Mouse (Mus musculus) spleen, adult 2 months (tissue): ENCODE results near the gene Scube1. TPM values are rescaled to one million over a fixed set of nuclear protein-coding genes. Genes with fewer than 3 reads are reported as not detected.

Experiments used
- DNase-seq, 2 experiments: peaks; one replicate each; pipeline versions ENCODE4 v3.0.0 to v3.0.0-alpha.2; 2012 to 2021; ENCODE audit warnings: low spot score in 2 of 2, low read depth in 1 of 2
- H3K27ac ChIP-seq: fragments of 200-500 bp; 2 replicates; pipeline ENCODE4 v1.5.1; 2012; ENCODE audit warnings: low read length, inconsistent platforms; ENCODE audit not compliant: insufficient read depth
- H3K27me3 ChIP-seq: fragments of 200-500 bp; 2 replicates; pipeline ENCODE4 v1.6.1; 2012; ENCODE audit warnings: mild to moderate bottlenecking, moderate library complexity, low read length, inconsistent platforms; ENCODE audit not compliant: control insufficient read depth, insufficient read depth
- H3K36me3 ChIP-seq: fragments of 200-500 bp; 2 replicates; pipeline ENCODE4 v1.6.1; 2012; ENCODE audit warnings: mild to moderate bottlenecking, low read length, inconsistent platforms; ENCODE audit not compliant: control insufficient read depth, insufficient read depth
- H3K4me1 ChIP-seq: fragments of 200-500 bp; 2 replicates; pipeline ENCODE4 v1.6.1; 2011; ENCODE audit warnings: inconsistent platforms; ENCODE audit not compliant: control insufficient read depth, insufficient read depth, insufficient read length
- H3K4me3 ChIP-seq: fragments of 200-500 bp; 2 replicates; pipeline ENCODE4 v1.5.1; 2011; ENCODE audit warnings: mild to moderate bottlenecking, inconsistent platforms; ENCODE audit not compliant: insufficient read depth, insufficient read length; ENCODE audit errors: extremely low read depth
- CTCF ChIP-seq: fragments of 200-500 bp; IDR thresholded peaks from 2 replicates; pipeline ENCODE4 v1.5.1; 2011; ENCODE audit warnings: mild to moderate bottlenecking, inconsistent platforms; ENCODE audit not compliant: insufficient read depth, insufficient read length, insufficient replicate concordance; ENCODE audit errors: extremely low read depth
- POLR2A ChIP-seq: fragments of 200-500 bp; IDR thresholded peaks from 2 replicates; pipeline ENCODE4 v1.6.1; 2011; ENCODE audit warnings: low read depth, low read length, inconsistent platforms
- WGBS: fragments of 180-500 bp; shearing (Covaris S2); methylation state at CpG from one replicate; pipeline ENCODE4 v1.1.7; 2018; 5-methylcytosine and 5-hydroxymethylcytosine counted together
- polyA plus RNA-seq: library from polyadenylated mRNA; depleted of rRNA; stranded (reverse); fragments of >200 nt; gene quantifications from 2 replicates; pipeline ENCODE4 v1.2.3, GENCODE M21; 2012

Gene Scube1
- polyA plus RNA-seq, 1 experiment = 8.8 TPM

- peak; percentile 41; the same call in 1 of the 2 replicates for TF ChIP-seq CTCF
- TF ChIP-seq POLR2A = no peak
- no peak overlapping the region for H3K4me3 ChIP-seq
- DNase-seq = peak in 1 of 2 experiments; percentile 38
- H3K27ac ChIP-seq = no peak overlapping the region
- no peaks in the 10 kb centered on the region for H3K4me1 ChIP-seq
- no peaks in the 10 kb centered on the region for H3K27me3 ChIP-seq
- H3K36me3 ChIP-seq = peaks cover 16% of the 10 kb centered on the region
- WGBS = 83% methylated on average over 8 of the region's 8 CpGs
Measured at GRCm38 (mm10) chr15:83583419-83584156, 141.2 kb downstream of the Scube1 start.

- Histone ChIP-seq H3K36me3 (peaks cover 16% of the 10 kb centered on the region), H3K4me3 (no peak overlapping the region), H3K27ac (no peak overlapping the region), H3K27me3 (no peaks in the 10 kb centered on the region), H3K4me1 (no peaks in the 10 kb centered on the region)
- TF ChIP-seq CTCF = no peak
- TF ChIP-seq POLR2A = no peak
- WGBS = 93% methylated on average over 4 of the region's 4 CpGs
- DNase-seq = no peak
Measured at GRCm38 (mm10) chr15:83582931-83583330, 141.9 kb downstream of the Scube1 start.

GRCm38 (mm10) chr15:83576651-83577050, 148.2 kb downstream of the Scube1 start:
- WGBS = 94% methylated on average over 9 of the region's 9 CpGs
- Histone ChIP-seq H3K4me1 (no peaks in the 10 kb centered on the region), H3K4me3 (no peak overlapping the region), H3K27me3 (no peaks in the 10 kb centered on the region), H3K27ac (no peak overlapping the region), H3K36me3 (peaks cover 39% of the 10 kb centered on the region)
- DNase-seq = no peak
- no peak for TF ChIP-seq POLR2A
- no peak for TF ChIP-seq CTCF

GRCm38 (mm10) chr15:83575543-83575942, 149.3 kb downstream of the Scube1 start:
- H3K27ac ChIP-seq = no peak overlapping the region
- H3K36me3 ChIP-seq = peaks cover 38% of the 10 kb centered on the region
- no peak for DNase-seq
- no peaks in the 10 kb centered on the region for H3K4me1 ChIP-seq
- TF ChIP-seq POLR2A = no peak
- no peak for TF ChIP-seq CTCF
- WGBS = 93% methylated on average over 8 of the region's 8 CpGs
- no peaks in the 10 kb centered on the region for H3K27me3 ChIP-seq
- no peak overlapping the region for H3K4me3 ChIP-seq

GRCm38 (mm10) chr15:83574731-83575351, 150.0 kb downstream of the Scube1 start:
- 87% methylated on average over 6 of the region's 6 CpGs for WGBS
- Histone ChIP-seq H3K27me3 (no peaks in the 10 kb centered on the region), H3K27ac (no peak overlapping the region), H3K4me1 (no peaks in the 10 kb centered on the region), H3K4me3 (no peak overlapping the region), H3K36me3 (peaks cover 38% of the 10 kb centered on the region)
- TF ChIP-seq CTCF (no peak), POLR2A (no peak)
- DNase-seq = no peak

- no peak overlapping the region for H3K27ac ChIP-seq
- no peaks in the 10 kb centered on the region for H3K4me1 ChIP-seq
- no peak overlapping the region for H3K4me3 ChIP-seq
- H3K27me3 ChIP-seq = no peaks in the 10 kb centered on the region
- no peak for DNase-seq
- 93% methylated on average over 12 of the region's 12 CpGs for WGBS
- H3K36me3 ChIP-seq = peaks cover 38% of the 10 kb centered on the region
- TF ChIP-seq CTCF (no peak), POLR2A (no peak)
Measured at GRCm38 (mm10) chr15:83573606-83574005, 151.2 kb downstream of the Scube1 start.

- H3K4me3 ChIP-seq = no peak overlapping the region
- H3K27ac ChIP-seq = no peak overlapping the region
- peaks cover 34% of the 10 kb centered on the region for H3K36me3 ChIP-seq
- no peak for DNase-seq
- H3K27me3 ChIP-seq = no peaks in the 10 kb centered on the region
- no peaks in the 10 kb centered on the region for H3K4me1 ChIP-seq
- WGBS = 91% methylated on average over 4 of the region's 4 CpGs
- no peak for TF ChIP-seq POLR2A
- TF ChIP-seq CTCF = no peak
Measured at GRCm38 (mm10) chr15:83572132-83572531, 152.7 kb downstream of the Scube1 start.
